Mouse (Mus musculus) Muller cell, postnatal 12 days (primary cell): ENCODE measurements around the gene B130006D01Rik.

Experiments used
- DNase-seq: peaks from one replicate; pipeline ENCODE4 v3.0.0-alpha.2; 2015; ENCODE audit errors: inconsistent ontology term

B130006D01Rik gene

GRCm38 (mm10) chr11:95770720-95771364 is 47.5 kb downstream of the B130006D01Rik start:
- no peak for DNase-seq

GRCm38 (mm10) chr11:95771665-95772064 is 48.3 kb downstream of the B130006D01Rik start:
- DNase-seq: no peak

GRCm38 (mm10) chr11:95773264-95773663 is 49.9 kb downstream of the B130006D01Rik start:
- no peak for DNase-seq
